ENCODE assay signal across 20 mouse cellular contexts in the genomic region with DNA sequence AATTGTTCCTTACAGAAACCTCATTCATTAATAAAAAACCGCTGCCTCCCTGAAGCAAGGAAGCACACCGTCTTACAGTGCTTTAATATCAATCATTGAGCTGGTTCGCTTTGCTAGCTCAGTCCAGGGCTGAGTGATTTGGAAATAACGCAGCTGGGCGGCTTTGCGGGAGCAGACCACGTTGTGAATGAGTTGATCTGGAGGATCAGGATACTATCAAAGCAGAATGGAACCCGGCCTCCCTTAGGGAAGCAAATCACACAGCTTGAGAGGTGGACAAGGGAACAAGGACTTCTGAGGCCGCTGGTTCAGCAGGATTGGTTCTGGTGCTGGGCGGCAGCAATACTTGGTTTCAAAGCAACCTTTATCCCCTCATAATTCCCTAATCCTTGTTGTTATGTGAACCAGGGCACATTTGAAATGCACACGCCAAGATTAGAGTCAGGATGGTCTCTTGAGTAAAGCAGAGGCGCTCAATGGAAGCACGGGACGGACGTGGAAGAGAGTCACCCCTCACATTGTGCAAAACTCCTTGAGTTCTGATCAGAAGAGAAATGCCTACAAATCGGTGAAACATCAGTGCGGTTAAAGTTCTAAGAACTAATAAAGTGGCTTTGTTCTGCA. TPM values are rescaled to one million over a fixed set of nuclear protein-coding genes. Genes with fewer than 3 reads are reported as not detected.
DNase-seq lines count a peak whose midpoint lies in the region; ATAC-seq and TF ChIP-seq lines count a peak whose summit lies in the region.
"Had no signal": no experiment of that assay in that cellular context is flagged by ENCODE, and none has a peak within 500 bp of the region (broad histone marks: within the 10 kb centered on the region; RNA-seq: fewer than 3 reads in every experiment).

No protein-coding gene starts in this region.

- H3K4me2 ChIP-seq in embryonic facial prominence, embryonic 11.5 days (ENCODE audit: low read depth, low read length) = no peak overlapping the region
- no peak overlapping the region for H3K4me2 ChIP-seq in lung, embryonic 14.5 days
- H3K4me2 ChIP-seq in embryonic facial prominence, embryonic 14.5 days (ENCODE audit: low read depth, low read length) = no peak overlapping the region
- H3K4me2 ChIP-seq in midbrain, embryonic 14.5 days (ENCODE audit: low read length) = no peak overlapping the region
- H3K4me2 ChIP-seq: forebrain, embryonic 15.5 days; heart, embryonic 11.5 days; kidney, embryonic 15.5 days; liver, embryonic 12.5 days had no signal

- ATAC-seq in embryonic facial prominence, embryonic 11.5 days (replicated peaks; ENCODE audit: insufficient number of reproducible peaks, low FRiP score, low TSS enrichment, low read depth) = no peak
- ATAC-seq in lung, embryonic 14.5 days (ENCODE audit: insufficient read depth) = peak; percentile 62; the same call in 1 of the 2 replicates
- ATAC-seq in embryonic facial prominence, embryonic 14.5 days (ENCODE audit: low read depth) = 0 out of 2 replicates have a peak, but pooled peaks have one; percentile 4
- ATAC-seq in midbrain, embryonic 14.5 days (ENCODE audit: low FRiP score, low TSS enrichment) = no peak
- ATAC-seq: forebrain, embryonic 15.5 days; hindbrain, postnatal 0 days; liver, embryonic 12.5 days had no signal

- TF ChIP-seq CTCF in lung, embryonic 14.5 days (IDR thresholded peaks at IDR 0.05; ENCODE audit: low read depth) = no peak

- no peaks in the 10 kb centered on the region for H3K27me3 ChIP-seq in embryonic facial prominence, embryonic 11.5 days (ENCODE audit: control insufficient read depth, insufficient read depth, low read length)
- peaks cover 17% of the 10 kb centered on the region; the same call in 1 of the 2 replicates for H3K27me3 ChIP-seq in embryonic facial prominence, embryonic 10.5 days (replicated peaks; ENCODE audit: low read depth, poor library complexity, severe bottlenecking)
- no peaks in the 10 kb centered on the region for H3K27me3 ChIP-seq in lung, embryonic 14.5 days (ENCODE audit: insufficient read depth, low read length)
- H3K27me3 ChIP-seq in embryonic facial prominence, embryonic 14.5 days (replicated peaks; ENCODE audit: control insufficient read depth, insufficient read depth, low read length) = no peaks in the 10 kb centered on the region; the same call in 1 of the 2 replicates
- H3K27me3 ChIP-seq in midbrain, embryonic 14.5 days (ENCODE audit: control insufficient read depth, insufficient read depth, low read length) = peaks cover 12% of the 10 kb centered on the region; the same call in 1 of the 2 replicates
- H3K27me3 ChIP-seq: forebrain, embryonic 15.5 days; kidney, embryonic 15.5 days; liver, embryonic 12.5 days had no signal

- H3K9ac ChIP-seq in embryonic facial prominence, embryonic 11.5 days (replicated peaks; ENCODE audit: low read length) = no peak overlapping the region
- H3K9ac ChIP-seq in lung, embryonic 14.5 days = no peak overlapping the region
- no peak overlapping the region for H3K9ac ChIP-seq in embryonic facial prominence, embryonic 14.5 days (ENCODE audit: low read depth, low read length)
- no peak overlapping the region for H3K9ac ChIP-seq in midbrain, embryonic 14.5 days (replicated peaks; ENCODE audit: low read length)
- H3K9ac ChIP-seq: forebrain, embryonic 15.5 days; kidney, embryonic 15.5 days; liver, embryonic 12.5 days had no signal

- H3K36me3 ChIP-seq in embryonic facial prominence, embryonic 11.5 days (replicated peaks; ENCODE audit: control insufficient read depth, insufficient read depth, low read depth, low read length) = no peaks in the 10 kb centered on the region
- H3K36me3 ChIP-seq in embryonic facial prominence, embryonic 10.5 days (replicated peaks) = no peaks in the 10 kb centered on the region
- H3K36me3 ChIP-seq in lung, embryonic 14.5 days (ENCODE audit: insufficient read depth) = no peaks in the 10 kb centered on the region
- no peaks in the 10 kb centered on the region for H3K36me3 ChIP-seq in embryonic facial prominence, embryonic 14.5 days (ENCODE audit: control insufficient read depth, insufficient read depth, low read length)
- H3K36me3 ChIP-seq in midbrain, embryonic 14.5 days (ENCODE audit: control insufficient read depth, insufficient read depth, low read length) = no peaks in the 10 kb centered on the region
- H3K36me3 ChIP-seq: forebrain, embryonic 15.5 days; kidney, embryonic 15.5 days; liver, embryonic 12.5 days had no signal

- DNase-seq in embryonic facial prominence, embryonic 11.5 days (ENCODE audit: low spot score) = peak; percentile 19
- DNase-seq in embryonic facial prominence, embryonic 10.5 days (ENCODE audit: low spot score) = no peak
- peak; percentile 89 for DNase-seq in lung, embryonic 14.5 days
- DNase-seq in lung, adult 18-20 months = no peak
- no peak for DNase-seq in embryonic facial prominence, embryonic 14.5 days (ENCODE audit: low spot score)
- DNase-seq in midbrain, embryonic 14.5 days = peak; percentile 69
- DNase-seq in heart, adult 8-10 months (ENCODE audit: low spot score) = no peak
- DNase-seq: adrenal gland, adult 8-10 months; cerebellum, adult 2 months; heart, postnatal 14 days; left cerebral cortex, postnatal 4 days; right cerebral cortex, postnatal 4 days; thymus, postnatal 36 days had no signal

- no peaks in the 10 kb centered on the region for H3K4me1 ChIP-seq in embryonic facial prominence, embryonic 11.5 days (ENCODE audit: control insufficient read depth, insufficient read depth, low read length)
- 0 out of 2 replicates have a peak, but pooled peaks cover 8% of the 10 kb centered on the region for H3K4me1 ChIP-seq in embryonic facial prominence, embryonic 10.5 days
- peaks cover 7% of the 10 kb centered on the region; the same call in 1 of the 2 replicates for H3K4me1 ChIP-seq in lung, embryonic 14.5 days (ENCODE audit: insufficient read depth)
- H3K4me1 ChIP-seq in embryonic facial prominence, embryonic 14.5 days (ENCODE audit: control insufficient read depth, insufficient read depth, low read length) = no peaks in the 10 kb centered on the region
- peaks cover 6% of the 10 kb centered on the region for H3K4me1 ChIP-seq in midbrain, embryonic 14.5 days (ENCODE audit: control insufficient read depth, insufficient read depth, low read length)
- H3K4me1 ChIP-seq: forebrain, embryonic 15.5 days had no signal

- WGBS in embryonic facial prominence, embryonic 11.5 days = 47% methylated on average over 17 of the region's 17 CpGs
- 51% methylated on average over 17 of the region's 17 CpGs for WGBS in embryonic facial prominence, embryonic 10.5 days
- 49% methylated on average over 17 of the region's 17 CpGs for WGBS in lung, embryonic 14.5 days
- 46% methylated on average over 17 of the region's 17 CpGs for WGBS in embryonic facial prominence, embryonic 14.5 days
- WGBS in midbrain, embryonic 14.5 days = 12% methylated on average over 17 of the region's 17 CpGs

- H3K4me3 ChIP-seq in embryonic facial prominence, embryonic 11.5 days (ENCODE audit: low read depth, low read length) = no peak overlapping the region
- H3K4me3 ChIP-seq in embryonic facial prominence, embryonic 10.5 days = no peak overlapping the region
- H3K4me3 ChIP-seq in lung, embryonic 14.5 days (ENCODE audit: low read depth, low read length) = no peak overlapping the region
- no peak overlapping the region for H3K4me3 ChIP-seq in embryonic facial prominence, embryonic 14.5 days (ENCODE audit: low read depth, low read length)
- H3K4me3 ChIP-seq in midbrain, embryonic 14.5 days (replicated peaks; ENCODE audit: low read depth, low read length) = no peak overlapping the region
- H3K4me3 ChIP-seq: erythroblast, embryonic 14.5 days; forebrain, embryonic 15.5 days; kidney, embryonic 15.5 days; liver, embryonic 12.5 days had no signal

- no peak overlapping the region for H3K27ac ChIP-seq in embryonic facial prominence, embryonic 11.5 days (replicated peaks; ENCODE audit: low read depth, low read length)
- no peak overlapping the region for H3K27ac ChIP-seq in embryonic facial prominence, embryonic 10.5 days (replicated peaks)
- H3K27ac ChIP-seq in lung, embryonic 14.5 days (ENCODE audit: low read depth) = no peak overlapping the region
- no peak overlapping the region for H3K27ac ChIP-seq in embryonic facial prominence, embryonic 14.5 days (replicated peaks; ENCODE audit: low read depth, low read length)
- H3K27ac ChIP-seq in midbrain, embryonic 14.5 days (replicated peaks; ENCODE audit: low read depth, low read length) = no peak overlapping the region
- H3K27ac ChIP-seq: forebrain, embryonic 15.5 days; hindbrain, postnatal 0 days; kidney, embryonic 15.5 days; liver, embryonic 12.5 days; macrophage had no signal

- H3K9me3 ChIP-seq in embryonic facial prominence, embryonic 11.5 days (replicated peaks; ENCODE audit: control insufficient read depth, low read length) = no peaks in the 10 kb centered on the region
- no peaks in the 10 kb centered on the region for H3K9me3 ChIP-seq in embryonic facial prominence, embryonic 10.5 days
- H3K9me3 ChIP-seq in lung, embryonic 14.5 days (ENCODE audit: low read depth, low read length) = no peaks in the 10 kb centered on the region
- H3K9me3 ChIP-seq in embryonic facial prominence, embryonic 14.5 days (ENCODE audit: control insufficient read depth, low read length) = no peaks in the 10 kb centered on the region
- no peaks in the 10 kb centered on the region for H3K9me3 ChIP-seq in midbrain, embryonic 14.5 days (ENCODE audit: control insufficient read depth, low read length)
- H3K9me3 ChIP-seq: forebrain, embryonic 15.5 days; kidney, embryonic 15.5 days; liver, embryonic 12.5 days had no signal

RNA-seq across cellular contexts. Expression of gene Slk, which starts 14.3 kb away (rescaled TPM):
- polyA plus RNA-seq in embryonic facial prominence, embryonic 11.5 days (2014; fragmentation: Nextera tagmentation; extraction: Ambion mirVana) = 10.9 and 14.3 TPM in 2 replicates
- polyA plus RNA-seq in embryonic facial prominence, embryonic 10.5 days (2016; fragmentation: Nextera tagmentation; extraction: Ambion mirVana) = 7.8 and 8.9 TPM in 2 replicates
- 20.6 and 21.2 TPM in 2 replicates for polyA plus RNA-seq in lung, embryonic 14.5 days (2014; fragmentation: Nextera tagmentation; extraction: Ambion mirVana)
- 16.3 and 18.3 TPM in 2 replicates for polyA plus RNA-seq in embryonic facial prominence, embryonic 14.5 days (2014; fragmentation: Nextera tagmentation; extraction: Ambion mirVana)
- polyA plus RNA-seq in midbrain, embryonic 14.5 days (2014; fragmentation: Nextera tagmentation; extraction: Ambion mirVana) = 8.9 and 9.4 TPM in 2 replicates
- total RNA-seq in heart, adult 8-10 months (2022) = 10 to 100 TPM; 77.7 to 95.0 (median 87.7) TPM

RNA-seq across cellular contexts. Expression of gene Stn1, which starts 27.8 kb away (rescaled TPM):
- polyA plus RNA-seq in embryonic facial prominence, embryonic 11.5 days (2014; fragmentation: Nextera tagmentation; extraction: Ambion mirVana) = 61.0 and 68.9 TPM in 2 replicates
- 68.3 and 70.6 TPM in 2 replicates for polyA plus RNA-seq in embryonic facial prominence, embryonic 10.5 days (2016; fragmentation: Nextera tagmentation; extraction: Ambion mirVana)
- polyA plus RNA-seq in lung, embryonic 14.5 days (2014; fragmentation: Nextera tagmentation; extraction: Ambion mirVana) = 55.5 and 65.5 TPM in 2 replicates
- polyA plus RNA-seq in embryonic facial prominence, embryonic 14.5 days (2014; fragmentation: Nextera tagmentation; extraction: Ambion mirVana) = 48.1 and 52.3 TPM in 2 replicates
- 25.0 and 30.4 TPM in 2 replicates for polyA plus RNA-seq in midbrain, embryonic 14.5 days (2014; fragmentation: Nextera tagmentation; extraction: Ambion mirVana)
- 10 to 100 TPM; 19.3 to 22.2 (median 20.0) TPM for total RNA-seq in heart, adult 8-10 months (2022)

Comparison
In these comparisons a context has a peak if more than half of its experiments do, and no peak if none do; other contexts are left out.
1. ATAC-seq: peak in lung, embryonic 14.5 days (single experiment) and embryonic facial prominence, embryonic 14.5 days (single experiment); none in embryonic facial prominence, embryonic 11.5 days (single experiment) and midbrain, embryonic 14.5 days (single experiment).
2. DNase-seq: peak in embryonic facial prominence, embryonic 11.5 days (single experiment), lung, embryonic 14.5 days (single experiment) and midbrain, embryonic 14.5 days (single experiment); none in embryonic facial prominence, embryonic 10.5 days (single experiment), lung, adult 18-20 months (0 of 2), embryonic facial prominence, embryonic 14.5 days (single experiment) and heart, adult 8-10 months (single experiment).